Mouse (Mus musculus) spleen, adult 2 months (tissue): ENCODE results near the gene Map4k4.

Experiments
- CTCF ChIP-seq: fragments of 200-500 bp; IDR thresholded peaks from 2 replicates; pipeline ENCODE4 v1.5.1; 2011; ENCODE audit warnings: mild to moderate bottlenecking, inconsistent platforms; ENCODE audit not compliant: insufficient read depth, insufficient read length, insufficient replicate concordance; ENCODE audit errors: extremely low read depth
- POLR2A ChIP-seq: fragments of 200-500 bp; IDR thresholded peaks from 2 replicates; pipeline ENCODE4 v1.6.1; 2011; ENCODE audit warnings: low read depth, low read length, inconsistent platforms

DNA sequence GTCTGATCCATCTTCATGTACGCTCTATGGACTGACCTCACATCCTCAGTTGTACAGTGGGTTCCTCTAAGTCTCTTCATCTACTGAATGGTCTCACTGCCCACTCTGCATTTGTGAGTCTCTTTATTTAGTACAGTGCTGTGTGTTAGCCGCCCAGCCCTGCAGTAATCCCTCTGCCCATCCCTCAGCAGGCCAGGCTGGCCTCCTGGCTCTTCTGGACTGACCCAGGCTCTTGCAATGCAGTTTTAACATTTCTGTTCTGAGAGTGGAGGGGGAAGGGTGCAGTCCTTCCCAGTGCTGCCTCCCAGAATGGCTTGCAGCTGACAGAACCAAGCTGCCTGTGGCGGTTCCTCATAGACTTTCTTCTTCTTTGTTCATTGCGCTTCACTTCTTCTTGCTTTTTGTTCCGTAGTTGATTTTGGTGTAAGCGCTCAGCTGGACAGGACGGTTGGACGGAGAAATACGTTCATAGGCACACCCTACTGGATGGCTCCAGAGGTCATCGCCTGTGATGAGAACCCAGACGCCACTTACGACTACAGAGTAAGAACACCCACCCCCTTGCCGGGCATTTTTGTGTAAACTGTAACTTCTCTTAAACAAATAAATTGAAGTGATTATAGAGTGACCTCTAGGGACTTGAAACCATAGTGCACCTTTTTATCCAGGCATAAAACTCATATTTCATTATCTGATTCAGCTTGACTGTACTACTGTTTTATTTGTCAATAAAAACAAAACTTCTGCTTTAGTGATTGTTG lies 82.2 kb downstream of the Map4k4 start:
- TF ChIP-seq POLR2A: no peak
- no peak for TF ChIP-seq CTCF
